Mouse (Mus musculus): ENCODE data around the gene Prkd3. TPM values are rescaled to one million over a fixed set of nuclear protein-coding genes. Genes with fewer than 3 reads are reported as not detected.

The Prkd3 gene
- total and polyA plus RNA-seq, 2 experiments from 2014 or later: 9.6 to 29.7 TPM

GRCm38 (mm10) chr17:78937229-78937853 lies 83.3 kb downstream of the Prkd3 start:
- TF ChIP-seq CTCF (IDR thresholded peaks at IDR 0.05; ENCODE audit: low read depth): no peak
- peak overlapping the region; percentile 66 for H3K4me2 ChIP-seq (ENCODE audit: low read depth)
- peaks cover 34% of the 10 kb centered on the region for H3K36me3 ChIP-seq (ENCODE audit: insufficient read depth)
- H3K4me3 ChIP-seq (ENCODE audit: low read depth, low read length): peak overlapping the region; percentile 89
- H3K27ac ChIP-seq (ENCODE audit: low read depth, low read length): peak overlapping the region; percentile 73
- no peaks in the 10 kb centered on the region for H3K27me3 ChIP-seq (ENCODE audit: insufficient read depth, low read length)
- ATAC-seq (peak; percentile 8; the same call in 1 of the 2 replicates), DNase-seq (no peak)
- H3K9me3 ChIP-seq (ENCODE audit: low read length): no peaks in the 10 kb centered on the region
- no peaks in the 10 kb centered on the region for H3K4me1 ChIP-seq (ENCODE audit: insufficient read depth)
- 6% methylated on average over 26 of the region's 26 CpGs for WGBS
- peak overlapping the region; percentile 76 for H3K9ac ChIP-seq

GRCm38 (mm10) chr17:78936466-78937228 lies 84.0 kb downstream of the Prkd3 start, which contains the start of the genes Cebpz and Ndufaf7:
TSS of gene Cebpz (minus strand) at chr17:78937066.
TSS of gene Ndufaf7 (plus strand) at chr17:78937136.
- peak; percentile 100 for ATAC-seq
- peak; percentile 97 for DNase-seq
- no peaks in the 10 kb centered on the region for H3K9me3 ChIP-seq (ENCODE audit: low read length)
- H3K4me3 ChIP-seq (ENCODE audit: low read depth, low read length): peak within 1 kb of the TSS; percentile 89
- TF ChIP-seq CTCF (IDR thresholded peaks at IDR 0.05; ENCODE audit: low read depth): no peak
- H3K27me3 ChIP-seq (ENCODE audit: insufficient read depth, low read length): no peaks in the 10 kb centered on the region
- H3K4me1 ChIP-seq (ENCODE audit: insufficient read depth): no peaks in the 10 kb centered on the region
- peaks cover 34% of the 10 kb centered on the region for H3K36me3 ChIP-seq (ENCODE audit: insufficient read depth)
- peak within 1 kb of the TSS; percentile 66 for H3K4me2 ChIP-seq (ENCODE audit: low read depth)
- WGBS: under 1% methylated on average over 45 of the region's 45 CpGs
- H3K9ac ChIP-seq: peak within 1 kb of the TSS; percentile 76
- H3K27ac ChIP-seq (ENCODE audit: low read depth, low read length): peak within 1 kb of the TSS; percentile 73

DNA sequence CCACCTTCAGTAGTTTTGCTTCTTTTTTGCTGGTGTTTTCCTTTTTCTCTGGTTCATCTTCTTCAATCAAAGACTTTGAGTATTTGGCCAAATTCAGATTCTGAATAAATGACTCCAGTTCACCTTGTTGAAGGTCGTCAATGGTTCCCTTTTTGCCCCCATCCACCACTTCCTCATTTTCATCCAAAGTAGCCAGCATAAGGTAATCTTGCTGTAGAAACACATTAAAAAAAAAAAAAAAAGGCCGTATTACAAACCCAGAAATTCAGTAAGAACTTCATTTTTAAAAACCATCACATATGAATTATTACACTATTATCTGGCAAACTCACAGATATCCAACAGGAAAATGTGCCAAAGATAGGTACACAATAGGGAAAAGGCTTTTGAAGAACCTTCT lies 84.8 kb downstream of the Prkd3 start:
- TF ChIP-seq CTCF (IDR thresholded peaks at IDR 0.05; ENCODE audit: low read depth): no peak
- H3K4me2 ChIP-seq (ENCODE audit: low read depth): peak overlapping the region; percentile 66
- ATAC-seq: no peak
- no peaks in the 10 kb centered on the region for H3K9me3 ChIP-seq (ENCODE audit: low read length)
- no peak for DNase-seq
- no peaks in the 10 kb centered on the region for H3K27me3 ChIP-seq (ENCODE audit: insufficient read depth, low read length)
- 85% methylated on average over 2 of the region's 2 CpGs for WGBS
- peaks cover 38% of the 10 kb centered on the region for H3K36me3 ChIP-seq (ENCODE audit: insufficient read depth)
- H3K4me3 ChIP-seq (ENCODE audit: low read depth, low read length): peak overlapping the region; percentile 89
- H3K27ac ChIP-seq (ENCODE audit: low read depth, low read length): no peak overlapping the region
- no peaks in the 10 kb centered on the region for H3K4me1 ChIP-seq (ENCODE audit: insufficient read depth)
- H3K9ac ChIP-seq: peak overlapping the region; percentile 76

DNA sequence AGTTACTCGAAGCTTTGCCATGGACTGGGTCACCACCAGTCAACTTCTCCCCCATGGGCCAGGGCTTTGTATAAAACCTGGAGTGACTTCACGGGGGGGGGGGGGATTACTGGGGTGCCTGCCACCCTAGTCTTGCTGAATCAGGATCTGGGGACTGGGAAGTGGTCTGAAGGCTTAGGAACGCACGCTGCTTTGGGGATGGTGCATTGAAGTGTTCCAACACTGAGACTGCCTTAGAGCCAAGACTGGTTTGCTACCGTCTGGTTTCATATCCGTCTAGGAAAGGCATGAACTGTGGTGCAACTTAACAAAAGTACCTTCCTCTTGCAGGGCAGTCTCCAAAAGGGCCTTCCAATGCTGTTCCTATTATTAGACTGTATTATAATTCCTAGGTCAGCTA lies 102.9 kb downstream of the Prkd3 start:
- no peak for TF ChIP-seq CTCF (IDR thresholded peaks at IDR 0.05; ENCODE audit: low read depth)
- DNase-seq (no peak), ATAC-seq (no peak)
- Histone ChIP-seq H3K4me3 (ENCODE audit: low read depth, low read length) (peak overlapping the region; percentile 62; the same call in 1 of the 2 replicates), H3K4me2 (ENCODE audit: low read depth) (peak overlapping the region; percentile 70; the same call in 1 of the 2 replicates), H3K27me3 (ENCODE audit: insufficient read depth, low read length) (no peaks in the 10 kb centered on the region), H3K27ac (ENCODE audit: low read depth, low read length) (no peak overlapping the region), H3K4me1 (ENCODE audit: insufficient read depth) (peaks cover 10% of the 10 kb centered on the region), H3K9ac (no peak overlapping the region), H3K36me3 (ENCODE audit: insufficient read depth) (peaks cover 35% of the 10 kb centered on the region), H3K9me3 (ENCODE audit: low read length) (no peaks in the 10 kb centered on the region)
- WGBS: 39% methylated on average over 6 of the region's 6 CpGs

- TF ChIP-seq CTCF (IDR thresholded peaks at IDR 0.05; ENCODE audit: low read depth): no peak
- no peak for DNase-seq
- peaks cover 10% of the 10 kb centered on the region for H3K4me1 ChIP-seq (ENCODE audit: insufficient read depth)
These were observed 103.7 kb downstream of the Prkd3 start for GRCm38 (mm10) chr17:78916899-78917298.

DNA sequence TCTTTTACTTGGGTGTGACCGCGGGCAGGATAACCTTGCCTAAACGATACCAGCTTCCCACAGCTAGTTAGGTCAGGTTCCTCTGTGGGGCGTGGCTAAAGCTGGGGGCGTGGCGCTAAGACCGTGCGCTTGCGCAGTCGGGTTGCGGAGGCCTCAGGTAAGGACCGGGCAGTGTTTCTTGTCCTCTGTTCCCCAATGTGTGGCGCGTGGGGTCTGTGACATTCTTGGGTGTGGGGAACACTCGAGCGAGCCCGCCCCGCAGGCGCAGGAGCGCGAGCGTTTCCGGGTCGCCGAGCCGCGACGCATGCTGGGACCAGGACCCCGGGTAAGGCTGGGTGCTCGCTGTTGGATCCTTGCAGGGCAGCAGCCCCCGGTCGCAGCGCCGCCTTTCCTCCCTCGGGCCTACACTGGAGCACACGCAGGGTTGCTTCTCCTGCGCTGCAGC lies 104.2 kb downstream of the Prkd3 start, which contains the start of gene Cebpzos:
Cebpzos (plus strand) TSS at position 132 of the 445 bp plus-strand sequence.
- Histone ChIP-seq H3K36me3 (ENCODE audit: insufficient read depth) (peaks cover 24% of the 10 kb centered on the region), H3K9me3 (ENCODE audit: low read length) (no peaks in the 10 kb centered on the region), H3K27me3 (ENCODE audit: insufficient read depth, low read length) (no peaks in the 10 kb centered on the region), H3K4me2 (ENCODE audit: low read depth) (peak within 1 kb of the TSS; percentile 70), H3K9ac (peak within 1 kb of the TSS; percentile 74), H3K4me3 (ENCODE audit: low read depth, low read length) (peak within 1 kb of the TSS; percentile 62), H3K4me1 (ENCODE audit: insufficient read depth) (peaks cover 10% of the 10 kb centered on the region), H3K27ac (ENCODE audit: low read depth, low read length) (peak within 1 kb of the TSS; percentile 79)
- DNase-seq: peak; percentile 93
- ATAC-seq: peak; percentile 95
- TF ChIP-seq CTCF (IDR thresholded peaks at IDR 0.05; ENCODE audit: low read depth): peak; percentile 33; the same call in 1 of the 2 replicates
- under 1% methylated on average over 37 of the region's 37 CpGs for WGBS

More at GRCm38 (mm10) chr17:78916899-78917298, 103.7 kb downstream of the Prkd3 start:
- H3K9me3 ChIP-seq (ENCODE audit: low read length): no peaks in the 10 kb centered on the region
- peak overlapping the region; percentile 79 for H3K27ac ChIP-seq (ENCODE audit: low read depth, low read length)
- peak overlapping the region; percentile 62 for H3K4me3 ChIP-seq (ENCODE audit: low read depth, low read length)
- H3K36me3 ChIP-seq (ENCODE audit: insufficient read depth): peaks cover 30% of the 10 kb centered on the region
- H3K27me3 ChIP-seq (ENCODE audit: insufficient read depth, low read length): no peaks in the 10 kb centered on the region
- peak overlapping the region; percentile 74 for H3K9ac ChIP-seq
- H3K4me2 ChIP-seq (ENCODE audit: low read depth): peak overlapping the region; percentile 70
- ATAC-seq: 0 out of 2 replicates have a peak, but pooled peaks have one; percentile 6
- WGBS: 2% methylated on average over 11 of the region's 11 CpGs
